Mouse (Mus musculus): Measurements from ENCODE around the gene Acsbg1.

DNA sequence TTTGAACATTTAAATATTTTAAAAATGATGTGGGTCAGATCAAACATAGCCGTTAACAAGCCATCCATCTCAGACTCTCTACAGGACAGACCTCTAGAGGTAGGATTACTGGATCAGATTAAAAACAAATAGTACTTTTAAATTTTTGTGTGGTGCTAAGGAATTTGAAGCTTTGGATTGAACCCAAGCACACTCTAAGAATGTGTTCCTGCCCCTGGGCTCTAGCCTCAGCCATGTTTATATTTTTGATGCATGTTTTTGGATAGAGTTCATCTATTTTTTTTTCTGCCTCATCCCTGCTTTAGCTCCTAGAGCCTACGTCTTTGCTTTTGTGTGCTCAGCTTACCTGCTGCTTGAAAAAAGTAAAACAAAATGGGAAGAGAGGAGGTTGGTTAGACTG lies 28.3 kb downstream of the Acsbg1 start:
- no peak for TF ChIP-seq CTCF (IDR thresholded peaks at IDR 0.05; ENCODE audit: low read depth)
- no peak for TF ChIP-seq EP300 (optimal IDR thresholded peaks at IDR 0.05)

Data from stomach, postnatal 0 days (tissue).